Mouse (Mus musculus) forebrain, postnatal 0 days (tissue): Measurements from ENCODE around the gene Vmn1r176. TPM values are rescaled to one million over a fixed set of nuclear protein-coding genes. Genes with fewer than 3 reads are reported as not detected.
"Not testable (repeated sequence)": the region's sequence is repeated elsewhere in the genome, so short reads cannot be mapped to it uniquely, and the experiment has no call there.

ENCODE experiments used
- ATAC-seq: fragments of 200-750 bp; cut with Nextera tagmentation; 2 replicates; pipeline ENCODE4 v1.8.0; 2017; ENCODE audit warnings: mild to moderate bottlenecking, moderate library complexity
- DNase-seq: peaks from one replicate; pipeline ENCODE4 v3.0.0-alpha.2; 2015
- H3K27ac ChIP-seq: fragments of 300-500 bp; sonication (generic); 2 replicates; pipeline ENCODE4 v1.5.1; 2014; ENCODE audit warnings: low read depth, mild to moderate bottlenecking, antibody characterized with exemption, low read length, moderate library complexity, mixed read lengths
- H3K27me3 ChIP-seq: fragments of 300-500 bp; sonication (generic); 2 replicates; pipeline ENCODE4 v1.6.1; 2014; ENCODE audit warnings: mild to moderate bottlenecking, low read length, mixed read lengths; ENCODE audit not compliant: insufficient read depth
- H3K36me3 ChIP-seq: fragments of 300-500 bp; sonication (generic); 2 replicates; pipeline ENCODE4 v1.6.1; 2014; ENCODE audit warnings: mild to moderate bottlenecking, moderate library complexity; ENCODE audit not compliant: insufficient read depth
- H3K4me1 ChIP-seq: fragments of 300-500 bp; sonication (generic); 2 replicates; pipeline ENCODE4 v1.6.1; 2014; ENCODE audit warnings: antibody characterized with exemption; ENCODE audit not compliant: insufficient read depth
- H3K4me2 ChIP-seq: fragments of 300-500 bp; sonication (generic); 2 replicates; pipeline ENCODE4 v1.6.1; 2014; ENCODE audit warnings: low read depth, mild to moderate bottlenecking, moderate library complexity
- H3K4me3 ChIP-seq: fragments of 300-500 bp; sonication (generic); 2 replicates; pipeline ENCODE4 v1.5.1; 2014; ENCODE audit warnings: low read depth, low read length, mixed read lengths
- H3K9ac ChIP-seq: fragments of 300-500 bp; sonication (generic); 2 replicates; pipeline ENCODE4 v1.6.1; 2014; ENCODE audit warnings: mild to moderate bottlenecking
- H3K9me3 ChIP-seq: fragments of 300-500 bp; sonication (generic); 2 replicates; pipeline ENCODE4 v1.6.1; 2016; ENCODE audit warnings: low read length
- CTCF ChIP-seq: sonication (generic); IDR thresholded peaks from 2 replicates; pipeline ENCODE4 v1.5.1; 2016; ENCODE audit warnings: antibody characterized with exemption, control low read depth, low read depth
- WGBS: fragments of 180-500 bp; shearing (Covaris S2); extraction: QIAGEN DNeasy Blood & Tissue Kit; methylation state at CpG from one replicate; pipeline ENCODE4 v1.1.7; 2014; 5-methylcytosine and 5-hydroxymethylcytosine counted together
- polyA plus RNA-seq: library from polyadenylated mRNA; unstranded; fragments of >200 nt; fragmentation: Nextera tagmentation; extraction: Ambion mirVana; gene quantifications from 2 replicates; pipeline ENCODE4 v1.2.1, GENCODE M21; 2015
- total RNA-seq: library from RNA; depleted of rRNA; stranded (reverse); fragments of >200 nt; gene quantifications from 2 replicates; pipeline ENCODE4 v1.2.3, GENCODE M21; 2014; rRNA removed

Vmn1r176 gene
- total RNA-seq (not detected in 2 replicates), polyA plus RNA-seq (not detected in 2 replicates)

GRCm38 (mm10) chr7:23837272-23837671 lies at the start of gene Vmn1r176:
Gene Vmn1r176 (minus strand): TSS chr7:23837372.
- not testable (repeated sequence) for H3K27ac ChIP-seq, H3K9ac ChIP-seq, DNase-seq, H3K4me3 ChIP-seq, H3K4me2 ChIP-seq, H3K27me3 ChIP-seq, H3K4me1 ChIP-seq, ATAC-seq, H3K36me3 ChIP-seq, H3K9me3 ChIP-seq
- WGBS = no CpG with 5 or more reads among the region's 1 CpGs

- DNase-seq, H3K9ac ChIP-seq, H3K36me3 ChIP-seq, H3K9me3 ChIP-seq, H3K4me3 ChIP-seq, ATAC-seq, H3K4me2 ChIP-seq, H3K27ac ChIP-seq, H3K27me3 ChIP-seq, H3K4me1 ChIP-seq: not testable (repeated sequence)
- WGBS = 53% methylated on average over 3 of the region's 4 CpGs
These were observed 39.7 kb upstream of the Vmn1r176 start for GRCm38 (mm10) chr7:23876918-23877317.

GRCm38 (mm10) chr7:23866349-23866748 lies 29.2 kb upstream of the Vmn1r176 start, which contains the start of gene Vmn1r177:
Gene Vmn1r177 (minus strand): TSS chr7:23866449.
- not testable (repeated sequence) for H3K4me1 ChIP-seq, DNase-seq, H3K9ac ChIP-seq, H3K27me3 ChIP-seq, ATAC-seq, H3K9me3 ChIP-seq, H3K36me3 ChIP-seq, H3K4me3 ChIP-seq, H3K4me2 ChIP-seq, H3K27ac ChIP-seq
- 15% methylated on average over 1 of the region's 1 CpGs for WGBS

GRCm38 (mm10) chr7:23810543-23810942 lies 26.6 kb downstream of the Vmn1r176 start, which contains the start of gene Vmn1r175:
Gene Vmn1r175 (minus strand): TSS chr7:23810643.
- not testable (repeated sequence) for H3K4me2 ChIP-seq, H3K4me3 ChIP-seq, H3K9me3 ChIP-seq, H3K36me3 ChIP-seq, H3K27ac ChIP-seq, H3K9ac ChIP-seq, H3K27me3 ChIP-seq, DNase-seq, H3K4me1 ChIP-seq, ATAC-seq

- Histone ChIP-seq H3K4me3 (no peak overlapping the region), H3K9ac (no peak overlapping the region), H3K4me2 (no peak overlapping the region), H3K36me3 (no peaks in the 10 kb centered on the region), H3K27ac (no peak overlapping the region), H3K4me1 (no peaks in the 10 kb centered on the region), H3K27me3 (no peaks in the 10 kb centered on the region), H3K9me3 (peaks cover 39% of the 10 kb centered on the region)
- DNase-seq = no peak
- no peak for ATAC-seq
- 83% methylated on average over 6 of the region's 6 CpGs for WGBS
- TF ChIP-seq CTCF = no peak
These were observed 52.6 kb downstream of the Vmn1r176 start for GRCm38 (mm10) chr7:23784526-23784925.

Other genes with a start within 250 kb of the Vmn1r176 start
- not detected in 2 replicates for gene Vmn1r170, start 231.2 kb downstream of the Vmn1r176 start, total RNA-seq
- not detected in 2 replicates for gene Vmn1r170, start 231.2 kb downstream of the Vmn1r176 start, polyA plus RNA-seq
- gene Vmn1r171, start 206.7 kb downstream of the Vmn1r176 start, total RNA-seq = not detected in 2 replicates
- not detected in 2 replicates for gene Vmn1r171, start 206.7 kb downstream of the Vmn1r176 start, polyA plus RNA-seq
- not detected in 2 replicates for gene Vmn1r172, start 179.1 kb downstream of the Vmn1r176 start, total RNA-seq
- not detected in 2 replicates for gene Vmn1r172, start 179.1 kb downstream of the Vmn1r176 start, polyA plus RNA-seq
- gene Vmn1r173, start 136.7 kb downstream of the Vmn1r176 start, total RNA-seq = not detected in 2 replicates
- not detected in 2 replicates for gene Vmn1r173, start 136.7 kb downstream of the Vmn1r176 start, polyA plus RNA-seq
- not detected in 2 replicates for gene Vmn1r174, start 85.1 kb downstream of the Vmn1r176 start, total RNA-seq
- gene Vmn1r174, start 85.1 kb downstream of the Vmn1r176 start, polyA plus RNA-seq = not detected in 2 replicates
- gene Vmn1r175, start 26.7 kb downstream of the Vmn1r176 start, total RNA-seq = not detected in 2 replicates
- gene Vmn1r175, start 26.7 kb downstream of the Vmn1r176 start, polyA plus RNA-seq = not detected in 2 replicates
- not detected in 2 replicates for gene Vmn1r177, start 29.1 kb upstream of the Vmn1r176 start, total RNA-seq
- gene Vmn1r177, start 29.1 kb upstream of the Vmn1r176 start, polyA plus RNA-seq = not detected in 2 replicates
- not detected in 2 replicates for gene Vmn1r178, start 54.6 kb upstream of the Vmn1r176 start, total RNA-seq
- gene Vmn1r178, start 54.6 kb upstream of the Vmn1r176 start, polyA plus RNA-seq = not detected in 2 replicates
- gene Vmn1r179, start 89.6 kb upstream of the Vmn1r176 start, total RNA-seq = not detected in 2 replicates
- gene Vmn1r179, start 89.6 kb upstream of the Vmn1r176 start, polyA plus RNA-seq = not detected in 2 replicates
- not detected in 2 replicates for gene Vmn1r180, start 113.3 kb upstream of the Vmn1r176 start, total RNA-seq
- gene Vmn1r180, start 113.3 kb upstream of the Vmn1r176 start, polyA plus RNA-seq = not detected in 2 replicates
- gene Vmn1r181, start 137.2 kb upstream of the Vmn1r176 start, total RNA-seq = not detected in 2 replicates
- not detected in 2 replicates for gene Vmn1r181, start 137.2 kb upstream of the Vmn1r176 start, polyA plus RNA-seq
- gene V1rd19, start 164.3 kb upstream of the Vmn1r176 start, total RNA-seq = not detected in 2 replicates
- gene V1rd19, start 164.3 kb upstream of the Vmn1r176 start, polyA plus RNA-seq = not detected in 2 replicates
- gene Vmn1r183, start 215.9 kb upstream of the Vmn1r176 start, total RNA-seq = not detected in 2 replicates
- not detected in 2 replicates for gene Vmn1r183, start 215.9 kb upstream of the Vmn1r176 start, polyA plus RNA-seq
- gene Zfp180, start 244.6 kb upstream of the Vmn1r176 start, total RNA-seq = 38.2 and 44.0 TPM in 2 replicates
- gene Zfp180, start 244.6 kb upstream of the Vmn1r176 start, polyA plus RNA-seq = 19.0 and 23.9 TPM in 2 replicates